Mouse (Mus musculus): ENCODE measurements around the gene Nat8f5. TPM values are rescaled to one million over a fixed set of nuclear protein-coding genes. Genes with fewer than 3 reads are reported as not detected.
"Not testable (repeated sequence)": the region's sequence is repeated elsewhere in the genome, so short reads cannot be mapped to it uniquely, and the experiment has no call there.

The Nat8f5 gene
- polyA plus RNA-seq, 1 experiment from 2014 or later: not detected

- Histone ChIP-seq H3K27me3 (ENCODE audit: control insufficient read depth, insufficient read depth, low read length) (no peaks in the 10 kb centered on the region), H3K9me3 (replicated peaks; ENCODE audit: control insufficient read depth, low read length) (no peaks in the 10 kb centered on the region), H3K4me2 (ENCODE audit: low read depth, low read length) (no peak overlapping the region), H3K27ac (ENCODE audit: low read length) (no peak overlapping the region), H3K9ac (ENCODE audit: low read length) (no peak overlapping the region), H3K4me1 (ENCODE audit: control insufficient read depth, insufficient read depth, low read length) (no peaks in the 10 kb centered on the region), H3K4me3 (ENCODE audit: low read length) (no peak overlapping the region), H3K36me3 (ENCODE audit: control insufficient read depth, insufficient read depth) (no peaks in the 10 kb centered on the region)
- WGBS: 83% methylated on average over 3 of the region's 3 CpGs
- ATAC-seq (replicated peaks; ENCODE audit: extremely low read depth, insufficient read depth, low FRiP score): no peak
These were observed 40.5 kb upstream of the Nat8f5 start for GRCm38 (mm10) chr6:85861247-85861646.

GRCm38 (mm10) chr6:85856194-85856678, 35.5 kb upstream of the Nat8f5 start:
- Histone ChIP-seq H3K4me1 (ENCODE audit: control insufficient read depth, insufficient read depth, low read length) (no peaks in the 10 kb centered on the region), H3K27me3 (ENCODE audit: control insufficient read depth, insufficient read depth, low read length) (no peaks in the 10 kb centered on the region), H3K27ac (ENCODE audit: low read length) (no peak overlapping the region), H3K4me3 (ENCODE audit: low read length) (no peak overlapping the region), H3K4me2 (ENCODE audit: low read depth, low read length) (no peak overlapping the region), H3K9ac (ENCODE audit: low read length) (no peak overlapping the region), H3K9me3 (replicated peaks; ENCODE audit: control insufficient read depth, low read length) (no peaks in the 10 kb centered on the region), H3K36me3 (ENCODE audit: control insufficient read depth, insufficient read depth) (no peaks in the 10 kb centered on the region)
- WGBS: 62% methylated on average over 1 of the region's 1 CpGs
- ATAC-seq (replicated peaks; ENCODE audit: extremely low read depth, insufficient read depth, low FRiP score): no peak

DNA sequence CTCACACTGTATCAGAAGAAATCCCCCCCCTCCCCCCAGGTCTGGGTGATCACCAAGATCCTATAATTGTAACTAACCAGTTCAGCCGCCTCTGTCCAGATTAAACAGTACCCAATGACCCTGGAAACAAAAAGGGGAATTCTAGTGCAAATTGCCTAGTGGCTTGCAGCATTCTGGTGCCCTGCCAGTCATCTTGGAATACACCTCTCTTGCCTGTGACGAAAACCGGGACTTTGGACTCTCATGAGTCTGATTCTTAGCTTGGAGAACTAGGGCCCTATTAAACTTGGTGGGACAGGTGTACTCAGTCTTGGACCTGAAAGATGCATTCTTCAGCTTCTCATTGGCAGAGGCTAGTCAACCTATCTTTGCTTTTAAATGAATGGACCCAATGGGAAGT, 32.7 kb upstream of the Nat8f5 start:
- H3K36me3 ChIP-seq (ENCODE audit: control insufficient read depth, insufficient read depth): no peaks in the 10 kb centered on the region
- no peak overlapping the region for H3K27ac ChIP-seq (ENCODE audit: low read length)
- no peaks in the 10 kb centered on the region for H3K9me3 ChIP-seq (replicated peaks; ENCODE audit: control insufficient read depth, low read length)
- H3K9ac ChIP-seq (ENCODE audit: low read length): no peak overlapping the region
- WGBS: 77% methylated on average over 3 of the region's 3 CpGs
- no peak for ATAC-seq (replicated peaks; ENCODE audit: extremely low read depth, insufficient read depth, low FRiP score)
- no peaks in the 10 kb centered on the region for H3K4me1 ChIP-seq (ENCODE audit: control insufficient read depth, insufficient read depth, low read length)
- no peaks in the 10 kb centered on the region for H3K27me3 ChIP-seq (ENCODE audit: control insufficient read depth, insufficient read depth, low read length)
- H3K4me2 ChIP-seq (ENCODE audit: low read depth, low read length): no peak overlapping the region
- no peak overlapping the region for H3K4me3 ChIP-seq (ENCODE audit: low read length)

DNA sequence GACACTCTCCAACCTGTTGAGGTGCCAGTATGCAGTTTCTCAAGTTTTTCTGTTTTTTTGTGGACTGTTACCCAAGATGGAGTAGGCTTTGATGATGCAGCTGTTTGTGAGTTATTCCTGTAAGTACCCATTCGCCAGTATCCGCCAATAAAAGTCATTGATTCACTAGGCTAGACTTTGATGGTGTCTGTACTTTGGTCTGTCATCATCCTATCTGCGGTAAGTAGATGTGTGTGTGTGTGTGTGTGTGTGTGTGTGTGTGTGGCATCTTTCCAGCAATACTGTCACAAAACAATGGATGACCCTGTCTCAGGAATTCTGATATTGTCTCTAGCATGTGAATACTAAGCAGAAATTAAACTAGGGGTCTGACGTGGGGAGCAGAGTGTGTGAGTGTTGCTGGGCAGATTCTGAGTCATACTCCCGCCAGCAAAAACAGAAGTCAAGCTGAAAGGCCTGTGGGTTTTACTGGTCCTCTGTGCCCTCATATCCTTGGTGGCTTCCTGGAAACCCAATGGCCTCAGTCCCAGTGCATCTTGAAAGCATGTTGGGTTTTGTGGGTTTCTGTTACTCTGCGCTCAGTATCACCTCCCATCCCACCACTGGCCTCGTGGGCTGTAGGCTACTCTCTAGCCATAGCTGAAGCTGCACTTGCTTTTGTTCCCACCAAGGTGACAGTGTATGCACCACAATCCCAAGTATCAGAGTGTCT, 30.4 kb upstream of the Nat8f5 start:
- no peaks in the 10 kb centered on the region for H3K9me3 ChIP-seq (replicated peaks; ENCODE audit: control insufficient read depth, low read length)
- WGBS: 77% methylated on average over 7 of the region's 7 CpGs
- no peaks in the 10 kb centered on the region for H3K4me1 ChIP-seq (ENCODE audit: control insufficient read depth, insufficient read depth, low read length)
- no peaks in the 10 kb centered on the region for H3K36me3 ChIP-seq (ENCODE audit: control insufficient read depth, insufficient read depth)
- no peaks in the 10 kb centered on the region for H3K27me3 ChIP-seq (ENCODE audit: control insufficient read depth, insufficient read depth, low read length)
- no peak overlapping the region for H3K4me2 ChIP-seq (ENCODE audit: low read depth, low read length)
- H3K4me3 ChIP-seq (ENCODE audit: low read length): no peak overlapping the region
- H3K27ac ChIP-seq (ENCODE audit: low read length): no peak overlapping the region
- no peak for ATAC-seq (replicated peaks; ENCODE audit: extremely low read depth, insufficient read depth, low FRiP score)
- H3K9ac ChIP-seq (ENCODE audit: low read length): no peak overlapping the region

GRCm38 (mm10) chr6:85849240-85849639, 28.5 kb upstream of the Nat8f5 start:
- no peak overlapping the region for H3K4me3 ChIP-seq (ENCODE audit: low read length)
- H3K27ac ChIP-seq (ENCODE audit: low read length): no peak overlapping the region
- no peak for ATAC-seq (replicated peaks; ENCODE audit: extremely low read depth, insufficient read depth, low FRiP score)
- H3K4me2 ChIP-seq (ENCODE audit: low read depth, low read length): no peak overlapping the region
- H3K36me3 ChIP-seq (ENCODE audit: control insufficient read depth, insufficient read depth): no peaks in the 10 kb centered on the region
- H3K4me1 ChIP-seq (ENCODE audit: control insufficient read depth, insufficient read depth, low read length): no peaks in the 10 kb centered on the region
- WGBS: 33% methylated on average over 2 of the region's 2 CpGs
- no peak overlapping the region for H3K9ac ChIP-seq (ENCODE audit: low read length)
- no peaks in the 10 kb centered on the region for H3K27me3 ChIP-seq (ENCODE audit: control insufficient read depth, insufficient read depth, low read length)
- no peaks in the 10 kb centered on the region for H3K9me3 ChIP-seq (replicated peaks; ENCODE audit: control insufficient read depth, low read length)

- H3K36me3 ChIP-seq (ENCODE audit: control insufficient read depth, insufficient read depth): no peaks in the 10 kb centered on the region
- H3K27ac ChIP-seq (ENCODE audit: low read length): no peak overlapping the region
These were observed 27.4 kb upstream of the Nat8f5 start for GRCm38 (mm10) chr6:85848140-85848539.

GRCm38 (mm10) chr6:85846921-85847320, 26.1 kb upstream of the Nat8f5 start:
- H3K36me3 ChIP-seq (ENCODE audit: control insufficient read depth, insufficient read depth): no peaks in the 10 kb centered on the region
- H3K27ac ChIP-seq (ENCODE audit: low read length): no peak overlapping the region
- no peaks in the 10 kb centered on the region for H3K4me1 ChIP-seq (ENCODE audit: control insufficient read depth, insufficient read depth, low read length)
- no peak overlapping the region for H3K4me3 ChIP-seq (ENCODE audit: low read length)
- 53% methylated on average over 1 of the region's 1 CpGs for WGBS
- no peaks in the 10 kb centered on the region for H3K9me3 ChIP-seq (replicated peaks; ENCODE audit: control insufficient read depth, low read length)
- H3K4me2 ChIP-seq (ENCODE audit: low read depth, low read length): no peak overlapping the region
- H3K9ac ChIP-seq (ENCODE audit: low read length): no peak overlapping the region
- ATAC-seq (replicated peaks; ENCODE audit: extremely low read depth, insufficient read depth, low FRiP score): no peak
- H3K27me3 ChIP-seq (ENCODE audit: control insufficient read depth, insufficient read depth, low read length): no peaks in the 10 kb centered on the region

More at GRCm38 (mm10) chr6:85848140-85848539, 27.4 kb upstream of the Nat8f5 start:
- ATAC-seq (replicated peaks; ENCODE audit: extremely low read depth, insufficient read depth, low FRiP score): no peak
- H3K4me3 ChIP-seq (ENCODE audit: low read length): no peak overlapping the region
- H3K9ac ChIP-seq (ENCODE audit: low read length): no peak overlapping the region
- H3K27me3 ChIP-seq (ENCODE audit: control insufficient read depth, insufficient read depth, low read length): no peaks in the 10 kb centered on the region
- no peaks in the 10 kb centered on the region for H3K4me1 ChIP-seq (ENCODE audit: control insufficient read depth, insufficient read depth, low read length)
- H3K4me2 ChIP-seq (ENCODE audit: low read depth, low read length): no peak overlapping the region
- H3K9me3 ChIP-seq (replicated peaks; ENCODE audit: control insufficient read depth, low read length): no peaks in the 10 kb centered on the region
- WGBS: 87% methylated on average over 4 of the region's 4 CpGs

DNA sequence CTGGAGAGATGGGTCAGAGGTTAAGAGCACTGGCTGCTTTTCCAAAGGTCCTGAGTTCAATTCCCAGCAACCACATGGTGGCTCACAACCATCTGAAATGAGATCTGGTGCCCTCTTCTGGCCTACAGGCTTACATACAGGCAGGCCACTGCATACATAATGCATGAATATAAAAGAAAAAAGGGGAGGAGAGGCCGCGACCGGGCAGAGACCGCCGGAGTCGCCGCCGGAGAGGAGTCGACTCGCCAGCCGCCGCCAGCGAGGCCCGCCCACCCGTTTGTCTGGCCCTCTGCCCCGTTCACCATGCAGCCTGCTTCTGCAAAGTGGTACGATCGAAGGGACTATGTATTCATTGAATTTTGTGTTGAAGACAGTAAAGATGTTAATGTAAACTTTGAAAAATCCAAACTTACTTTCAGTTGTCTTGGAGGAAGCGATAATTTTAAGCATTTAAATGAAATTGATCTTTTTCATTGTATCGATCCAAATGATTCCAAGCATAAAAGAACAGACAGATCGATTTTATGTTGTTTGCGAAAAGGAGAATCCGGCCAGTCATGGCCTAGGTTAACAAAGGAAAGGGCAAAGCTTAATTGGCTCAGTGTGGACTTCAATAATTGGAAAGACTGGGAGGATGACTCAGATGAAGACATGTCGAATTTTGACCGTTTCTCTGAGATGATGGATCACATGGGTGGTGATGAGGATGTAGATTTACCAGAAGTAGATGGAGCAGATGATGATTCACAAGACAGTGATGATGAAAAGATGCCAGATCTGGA, 23.1 kb upstream of the Nat8f5 start:
- H3K9ac ChIP-seq (ENCODE audit: low read length); H3K27me3 ChIP-seq (ENCODE audit: control insufficient read depth, insufficient read depth, low read length); H3K36me3 ChIP-seq (ENCODE audit: control insufficient read depth, insufficient read depth); H3K27ac ChIP-seq (ENCODE audit: low read length); H3K4me1 ChIP-seq (ENCODE audit: control insufficient read depth, insufficient read depth, low read length); H3K9me3 ChIP-seq (replicated peaks; ENCODE audit: control insufficient read depth, low read length); H3K4me2 ChIP-seq (ENCODE audit: low read depth, low read length); H3K4me3 ChIP-seq (ENCODE audit: low read length); ATAC-seq (replicated peaks; ENCODE audit: extremely low read depth, insufficient read depth, low FRiP score): not testable (repeated sequence)
- WGBS: 72% methylated on average over 25 of the region's 25 CpGs

DNA sequence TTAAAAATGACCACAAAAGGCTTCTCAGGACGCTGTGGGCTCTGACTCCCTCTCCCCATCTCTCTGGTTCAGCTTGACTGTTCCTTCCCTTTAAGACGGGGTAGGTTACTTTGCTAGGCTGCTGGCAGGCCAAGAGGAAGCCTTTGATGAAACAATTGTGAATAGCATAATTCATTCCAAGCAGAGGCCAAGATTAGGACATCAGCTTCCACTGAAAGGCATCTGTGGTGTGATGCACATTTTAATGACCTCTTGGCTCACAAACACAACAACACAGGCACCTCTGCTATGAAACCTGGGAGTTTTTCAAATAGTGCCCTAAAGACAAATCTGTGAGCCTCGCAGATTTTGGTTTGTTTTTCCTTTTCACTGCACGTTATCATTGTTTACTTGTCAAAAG, 19.2 kb upstream of the Nat8f5 start:
- ATAC-seq (replicated peaks; ENCODE audit: extremely low read depth, insufficient read depth, low FRiP score): no peak

More for the DNA sequence above, 19.2 kb upstream of the Nat8f5 start:
- H3K27ac ChIP-seq (ENCODE audit: low read length): no peak overlapping the region
- no peak overlapping the region for H3K9ac ChIP-seq (ENCODE audit: low read length)
- H3K27me3 ChIP-seq (ENCODE audit: control insufficient read depth, insufficient read depth, low read length): no peaks in the 10 kb centered on the region
- 57% methylated on average over 4 of the region's 4 CpGs for WGBS
- H3K36me3 ChIP-seq (ENCODE audit: control insufficient read depth, insufficient read depth): no peaks in the 10 kb centered on the region
- H3K4me2 ChIP-seq (ENCODE audit: low read depth, low read length): no peak overlapping the region
- no peaks in the 10 kb centered on the region for H3K4me1 ChIP-seq (ENCODE audit: control insufficient read depth, insufficient read depth, low read length)
- H3K9me3 ChIP-seq (replicated peaks; ENCODE audit: control insufficient read depth, low read length): no peaks in the 10 kb centered on the region
- no peak overlapping the region for H3K4me3 ChIP-seq (ENCODE audit: low read length)

Measured in heart, embryonic 16.5 days (tissue).